Mouse (Mus musculus) gastrocnemius, postnatal 25 days (tissue): ENCODE measurements around the gene Tcta. TPM values are rescaled to one million over a fixed set of nuclear protein-coding genes. Genes with fewer than 3 reads are reported as not detected.
A peak's percentile ranks its signal among the peaks of the same experiment; 100 is the strongest.
"Not testable (repeated sequence)": the region's sequence is repeated elsewhere in the genome, so short reads cannot be mapped to it uniquely, and the experiment has no call there.

ENCODE experiments used
- DNase-seq: peaks from one replicate; pipeline ENCODE4 v3.0.0; 2022
- total RNA-seq, 2 experiments: library from RNA; stranded (reverse); gene quantifications; 1 replicate in 1 of 2; 2 replicates in 1 of 2; pipeline ENCODE4 v1.2.3; 2021

Gene Tcta
- total RNA-seq, 2 experiments from 2014 or later, result 25.0 to 30.8 TPM

DNA sequence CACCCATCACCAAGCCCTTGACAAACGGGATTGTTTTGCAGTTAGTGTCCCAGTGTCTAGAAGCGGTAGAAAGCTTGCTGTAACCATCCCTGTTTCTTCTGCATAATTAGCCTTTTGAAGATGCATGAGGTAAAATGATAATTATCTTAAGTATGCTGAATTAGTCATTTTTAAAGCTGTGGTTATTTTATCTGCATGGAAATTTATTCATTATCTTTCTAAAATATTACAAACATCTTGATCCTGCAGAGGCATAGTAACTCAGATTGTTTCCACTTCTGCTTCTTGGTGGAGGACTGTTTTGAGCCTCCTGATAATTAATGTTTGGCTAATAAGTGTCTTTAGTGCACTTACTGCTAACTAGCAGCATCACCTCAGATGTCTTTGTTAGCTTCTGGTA lies 12.5 kb upstream of the Tcta start:
- no peak for DNase-seq

DNA sequence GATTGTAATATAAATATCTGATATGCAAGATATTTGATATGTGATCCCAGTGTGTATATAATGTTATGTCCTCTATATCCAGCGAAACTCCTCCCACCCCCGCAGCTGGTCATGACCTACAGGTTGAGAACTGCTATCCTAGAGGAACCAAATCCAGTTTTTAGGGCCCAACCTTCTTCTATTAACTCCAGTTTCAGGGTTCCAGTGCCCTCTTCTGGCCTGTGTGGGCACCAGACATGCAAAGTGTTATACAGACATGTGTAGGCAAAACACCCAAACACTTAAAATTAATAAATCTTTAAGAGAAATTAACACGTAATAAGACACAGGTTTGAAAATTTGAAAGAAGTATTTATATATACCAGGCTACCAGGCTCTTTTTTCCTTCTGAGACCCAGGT lies 11.6 kb upstream of the Tcta start:
- DNase-seq, result no peak

DNA sequence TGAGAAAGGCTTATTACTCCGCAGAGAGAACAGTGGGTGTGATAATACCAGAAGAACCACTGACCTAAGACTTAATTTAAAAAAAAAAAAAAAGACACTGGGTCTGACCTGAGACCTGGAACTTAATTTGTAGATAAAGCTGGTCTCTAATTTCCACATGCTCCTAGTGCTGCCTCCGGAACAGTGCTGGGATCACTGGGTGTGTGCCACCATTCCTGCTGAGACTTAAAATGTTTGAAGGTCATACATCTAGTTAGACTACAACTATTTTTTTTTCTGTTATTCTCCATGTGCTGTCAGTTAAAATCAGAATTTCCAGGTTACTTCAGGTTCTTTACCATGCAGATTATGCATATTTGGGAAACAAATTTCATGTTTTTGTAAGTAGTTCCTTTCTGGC lies 2.2 kb upstream of the Tcta start:
- no peak for DNase-seq

DNA sequence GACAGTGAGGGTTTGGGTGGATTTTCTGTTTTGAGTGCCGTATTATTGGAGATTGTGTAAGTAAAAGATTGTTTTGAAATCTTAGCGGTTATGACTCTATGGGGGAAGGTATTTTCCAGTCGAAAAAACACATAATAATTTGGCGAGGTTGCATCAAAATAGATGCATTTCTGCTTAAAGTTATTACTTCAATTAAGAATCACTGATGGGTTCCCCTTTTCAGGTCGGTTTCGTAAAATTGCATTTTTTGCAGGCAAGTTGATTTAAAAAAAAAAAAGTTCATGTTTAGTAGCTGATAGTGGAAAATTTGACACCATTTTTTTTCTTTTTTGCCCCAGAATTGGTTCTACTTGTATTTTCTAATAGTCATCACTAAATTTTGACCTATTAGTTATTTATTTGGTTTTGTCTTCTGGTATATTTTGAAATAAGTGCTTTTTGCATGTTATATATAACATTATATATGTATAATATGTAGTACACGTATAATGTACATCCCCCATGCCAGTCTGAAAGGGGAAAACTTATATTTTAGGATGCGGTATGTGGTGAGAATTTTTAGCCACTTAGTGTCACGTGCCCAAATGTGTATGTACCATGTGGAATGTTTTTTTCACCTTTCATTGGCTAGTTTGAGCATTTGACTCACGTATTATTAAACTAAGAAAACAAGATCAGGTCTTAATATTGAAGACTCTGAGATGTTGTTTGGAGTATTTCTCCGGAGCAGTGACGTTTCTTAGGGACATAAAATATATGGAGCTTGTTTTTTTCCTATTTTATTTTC lies 1.3 kb upstream of the Tcta start:
- DNase-seq, result no peak

DNA sequence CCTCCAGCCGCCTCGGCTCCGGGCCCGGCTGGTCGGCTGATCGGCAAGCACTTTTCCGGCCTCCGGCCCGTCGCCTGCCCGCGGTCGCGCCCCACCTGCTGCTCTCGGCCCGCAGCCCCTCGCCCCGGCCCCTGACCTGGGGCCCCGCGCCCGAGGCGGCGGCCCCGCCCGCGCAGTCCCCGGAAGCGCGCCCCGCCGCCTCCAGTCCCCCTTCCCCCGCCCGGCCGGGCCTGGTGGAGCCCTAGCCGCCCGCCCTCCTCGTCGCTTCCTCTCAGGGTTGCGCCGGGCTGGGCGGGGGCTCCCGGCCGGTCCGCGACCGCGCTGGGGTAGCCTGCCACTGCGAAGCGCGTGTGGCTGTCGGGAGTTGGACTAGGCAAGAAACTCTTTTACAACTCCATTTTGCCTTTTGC lies 616 bp upstream of the Tcta start:
- DNase-seq, result peak; percentile 85

DNA sequence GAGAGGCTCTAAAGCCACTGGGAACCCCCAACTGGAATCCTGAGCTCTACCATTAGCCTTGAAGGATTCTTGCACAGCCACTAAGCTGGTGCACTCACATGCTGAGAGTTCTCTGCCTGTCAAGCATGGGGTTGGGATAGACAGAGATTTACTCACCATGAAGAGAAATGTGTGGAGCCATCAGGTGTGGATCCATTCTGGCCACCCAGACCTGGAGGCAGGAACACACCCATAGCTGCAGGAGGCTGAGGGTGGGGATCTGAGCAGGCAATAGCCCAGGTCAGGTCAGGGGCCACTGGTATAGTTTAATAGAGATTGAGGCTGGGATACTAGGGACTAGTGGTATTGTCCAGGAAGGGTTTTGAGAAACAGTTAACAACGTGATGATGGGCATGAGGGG lies 790 bp downstream of the Tcta start:
- no peak for DNase-seq

DNA sequence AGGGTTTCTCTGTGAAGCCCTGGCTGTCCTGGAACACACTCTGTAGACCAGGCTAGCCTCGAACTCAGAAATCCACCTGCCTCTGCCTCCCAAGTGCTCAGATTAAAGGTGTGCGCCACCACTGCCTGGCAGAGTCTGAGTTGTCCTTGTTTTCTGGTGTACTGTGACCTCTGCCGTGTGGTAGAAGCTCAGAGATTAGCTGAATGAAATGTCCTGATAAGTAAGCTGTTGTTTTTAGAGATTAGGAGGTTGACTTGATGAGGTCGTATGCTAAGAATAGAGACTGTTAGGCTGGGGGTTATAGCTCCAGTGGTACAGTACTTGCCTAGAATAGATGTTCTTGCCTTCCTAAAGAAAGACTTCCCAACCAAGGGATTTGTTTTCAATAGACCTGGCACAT lies 1.2 kb downstream of the Tcta start:
- no peak for DNase-seq

DNA sequence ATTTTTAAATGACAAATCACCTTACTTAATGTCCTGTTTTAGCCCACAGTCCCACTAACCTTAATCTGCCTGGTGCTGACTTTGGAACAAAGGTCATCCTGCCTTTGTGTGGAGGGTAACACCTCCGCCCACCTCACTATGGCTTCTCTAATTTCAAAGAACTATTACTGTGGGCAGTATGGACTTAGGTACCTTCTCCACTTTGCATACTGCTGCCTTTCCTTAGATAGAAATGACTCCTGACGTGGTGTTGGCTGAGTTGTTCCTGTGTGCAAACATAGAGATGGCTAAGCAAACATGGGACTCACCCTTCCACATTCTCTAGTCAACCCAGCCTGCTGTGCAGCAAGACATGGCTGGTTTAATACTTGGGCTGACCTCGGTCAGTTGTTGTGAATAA lies 4.1 kb downstream of the Tcta start:
- no peak for DNase-seq

DNA sequence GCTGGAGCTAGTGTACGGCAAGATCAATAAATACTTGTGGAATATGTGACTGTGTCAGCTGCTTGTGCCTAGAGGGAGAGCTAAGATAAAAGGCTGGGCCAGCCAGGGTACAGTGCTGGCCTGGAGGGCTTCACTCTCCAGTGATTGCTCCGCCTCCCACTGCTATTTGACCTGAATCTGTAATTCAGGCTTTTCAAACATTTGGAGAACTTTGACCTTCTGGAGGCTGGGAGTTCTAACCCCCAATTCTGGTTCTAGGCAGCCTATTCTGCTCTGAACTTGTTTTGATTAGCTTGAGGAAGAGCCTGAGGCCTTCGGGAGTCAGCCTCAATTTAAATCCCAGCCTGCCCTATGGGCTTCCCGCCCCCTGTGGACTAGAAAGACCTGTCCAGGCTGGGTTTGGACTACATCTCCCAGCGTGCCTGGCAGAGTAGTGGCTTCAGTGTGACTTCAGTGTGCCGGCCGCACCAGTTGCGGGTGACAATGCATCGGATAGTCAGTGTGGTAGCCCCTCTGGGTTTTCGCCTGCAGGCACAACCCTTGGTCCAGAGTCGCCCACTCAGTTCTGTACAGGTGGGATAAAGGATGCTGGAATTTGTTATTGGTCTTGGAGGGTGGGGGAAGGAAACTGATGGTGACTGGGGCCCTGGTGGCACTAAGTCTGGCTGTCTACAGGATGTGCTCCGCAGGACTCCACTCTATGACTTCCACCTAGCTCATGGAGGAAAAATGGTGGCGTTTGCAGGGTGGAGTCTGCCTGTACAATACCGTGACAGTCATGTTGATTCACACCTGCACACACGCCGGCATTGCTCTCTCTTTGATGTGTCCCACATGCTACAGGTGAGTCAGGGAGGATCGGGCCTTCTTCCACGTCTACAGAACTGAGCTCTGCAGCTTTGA lies 9.3 kb downstream of the Tcta start, which contains the start of gene Amt:
Gene Amt, plus strand, starts transcription at position 401 of the 903 bp plus-strand sequence.
- DNase-seq, result no peak

DNA sequence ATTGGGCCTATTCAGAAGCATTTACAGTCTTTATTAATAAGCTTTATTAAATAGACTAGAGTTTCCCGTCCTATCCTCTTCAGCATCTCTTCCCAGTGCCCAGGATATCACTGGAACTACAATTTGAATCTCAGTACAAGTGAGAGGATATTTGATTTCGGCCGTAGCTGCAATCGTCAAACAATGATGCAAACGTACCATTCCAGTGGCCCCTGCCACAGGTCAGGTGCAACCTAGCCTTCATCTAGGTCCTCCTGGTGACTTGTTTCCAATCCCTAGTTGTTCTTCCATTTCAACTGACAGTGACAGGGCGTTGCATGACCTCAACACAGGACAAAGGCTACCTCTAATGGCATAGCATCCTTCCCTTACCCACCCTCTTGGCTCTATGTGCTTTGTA lies 15.2 kb downstream of the Tcta start:
- DNase-seq, result no peak

DNA sequence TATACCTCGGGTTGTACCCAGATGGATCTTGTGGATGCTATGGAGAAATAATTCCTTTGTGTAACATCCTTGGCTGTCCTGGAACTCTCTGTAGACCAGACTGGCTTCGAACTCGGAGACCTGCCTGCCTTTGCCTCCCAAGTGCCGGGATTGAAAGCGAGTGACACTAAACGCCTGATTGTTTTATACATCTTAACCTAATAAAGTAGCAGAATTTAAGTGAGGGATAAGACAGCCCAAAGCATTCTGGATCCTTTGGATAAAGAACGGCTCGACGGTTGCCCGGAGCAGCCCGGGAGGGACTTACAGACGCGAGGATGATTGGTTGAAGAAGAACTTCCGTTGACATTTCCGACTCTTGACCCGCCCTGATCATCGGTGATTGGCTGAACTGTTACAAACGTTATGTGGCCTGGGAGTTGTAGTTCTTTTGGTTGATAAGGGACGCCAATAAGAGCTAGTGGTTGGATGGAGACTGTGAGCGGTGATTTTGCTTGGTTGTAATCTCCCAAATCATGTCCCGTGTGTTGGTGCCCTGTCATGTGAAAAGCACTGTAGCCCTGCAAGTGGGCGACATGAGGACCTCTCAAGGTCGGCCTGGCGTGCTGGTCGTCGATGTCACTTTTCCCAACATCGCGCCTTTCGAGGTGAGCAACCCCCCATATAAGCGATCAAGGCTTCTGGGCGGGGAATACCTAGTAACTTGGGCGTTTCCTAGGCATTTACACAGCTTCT lies 15.8 kb downstream of the Tcta start, which contains the start of gene Nicn1:
Gene Nicn1, plus strand, starts transcription at position 414 of the 735 bp plus-strand sequence.
- peak; percentile 89 for DNase-seq

DNA sequence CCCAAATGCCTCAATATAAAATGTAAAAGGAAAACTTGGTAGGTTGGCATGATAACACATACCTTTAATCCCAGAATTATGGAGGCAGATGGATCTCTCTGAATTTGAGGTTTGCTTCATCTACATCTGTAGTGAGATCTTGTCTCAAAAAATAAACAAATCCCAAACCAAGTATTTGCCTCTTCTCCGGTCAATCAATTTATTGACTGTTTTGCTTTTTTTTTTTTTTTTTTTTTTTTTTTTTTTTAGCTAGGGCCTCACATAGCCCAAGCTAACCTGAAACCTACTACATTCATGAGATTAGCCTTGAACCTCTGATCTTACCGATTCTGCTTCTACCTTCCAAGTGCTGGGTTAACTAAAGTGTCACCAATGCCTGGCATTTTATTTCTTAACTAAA lies 16.6 kb downstream of the Tcta start:
- DNase-seq, result no peak

DNA sequence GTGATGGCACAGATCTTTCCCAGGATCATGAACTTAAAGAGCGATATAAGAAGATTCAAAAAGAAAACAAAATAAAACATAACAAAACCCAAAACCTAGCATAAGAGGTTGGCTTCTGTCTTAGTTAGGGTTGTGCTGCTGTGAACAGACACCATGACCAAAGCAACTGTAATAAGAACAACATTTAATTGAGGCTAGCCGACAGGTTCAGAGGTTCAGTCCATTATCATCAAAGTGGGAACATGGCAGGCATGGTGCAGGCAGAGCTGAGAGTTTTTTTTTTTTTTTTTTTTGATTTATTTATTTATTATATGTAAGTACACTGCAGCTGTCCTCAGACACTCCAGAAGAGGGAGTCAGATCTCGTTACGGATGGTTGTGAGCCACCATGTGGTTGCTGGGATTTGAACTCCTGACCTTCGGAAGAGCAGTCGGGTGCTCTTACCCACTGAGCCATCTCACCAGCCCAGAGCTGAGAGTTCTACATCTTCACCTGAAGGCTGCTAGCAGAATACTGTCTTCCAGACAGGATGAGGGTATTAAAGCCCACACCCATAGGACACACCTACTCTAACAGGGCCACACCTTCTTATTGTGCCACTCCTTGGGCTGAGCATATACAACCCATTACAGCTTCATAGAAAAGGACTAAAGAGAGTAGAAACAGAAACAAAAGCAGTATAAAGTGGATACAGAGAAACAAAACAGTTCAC lies 18.3 kb downstream of the Tcta start:
- DNase-seq, result not testable (repeated sequence)

DNA sequence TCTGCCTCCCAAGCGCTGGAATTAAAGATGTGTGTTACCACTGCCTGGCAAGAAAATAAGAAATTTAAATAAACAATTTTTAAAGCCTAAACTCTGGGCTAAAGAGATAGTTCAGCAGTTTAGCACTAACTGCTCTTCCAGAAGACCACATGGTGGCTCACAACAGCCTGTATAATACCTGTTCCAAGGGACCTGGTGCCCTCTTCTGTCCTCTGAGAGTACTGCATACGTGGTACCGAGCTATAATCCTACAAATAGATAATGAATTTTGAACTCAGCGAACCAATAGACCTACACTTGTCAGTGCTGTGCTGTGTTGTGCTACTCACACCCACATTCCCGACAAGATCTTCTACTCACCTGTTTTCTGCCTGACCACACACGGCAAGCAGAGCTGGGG lies 21.6 kb downstream of the Tcta start:
- DNase-seq, result no peak

DNA sequence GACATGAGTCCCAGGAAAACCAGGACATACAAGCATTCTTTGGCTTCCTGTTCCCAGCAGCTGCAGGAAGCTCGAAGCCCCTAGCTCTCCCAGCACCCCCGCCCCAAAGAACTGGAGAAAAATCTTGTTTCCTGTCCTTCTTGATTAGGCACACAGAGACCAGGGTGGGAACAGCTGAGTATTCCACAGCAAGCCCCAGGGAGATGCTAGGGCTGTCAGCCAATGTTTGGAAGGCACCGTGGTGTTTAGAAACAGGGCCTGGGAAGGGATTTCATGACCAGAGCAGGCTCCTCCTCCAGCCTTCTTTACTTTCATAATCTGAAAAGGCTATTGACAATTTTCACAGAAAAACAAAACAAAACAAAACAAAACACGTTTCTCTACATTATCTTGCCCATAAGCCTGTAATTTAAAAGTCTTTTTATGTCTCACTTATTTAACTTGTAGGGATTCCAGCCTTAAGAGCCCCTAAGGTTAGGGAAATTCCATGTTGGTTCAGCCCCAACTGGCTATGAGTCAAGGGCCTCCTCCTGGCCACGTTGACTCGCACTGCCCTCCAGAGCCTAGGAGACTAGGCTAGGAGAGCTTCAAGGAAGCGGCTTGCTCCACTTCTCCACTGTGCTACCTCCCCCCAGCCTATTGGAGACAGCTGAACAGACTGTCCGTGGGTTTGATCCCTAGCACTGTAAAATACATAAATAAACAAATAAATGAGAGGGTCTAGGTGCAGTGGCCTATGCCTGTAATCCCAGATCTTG lies 25.7 kb downstream of the Tcta start:
- peak; percentile 91 for DNase-seq

DNA sequence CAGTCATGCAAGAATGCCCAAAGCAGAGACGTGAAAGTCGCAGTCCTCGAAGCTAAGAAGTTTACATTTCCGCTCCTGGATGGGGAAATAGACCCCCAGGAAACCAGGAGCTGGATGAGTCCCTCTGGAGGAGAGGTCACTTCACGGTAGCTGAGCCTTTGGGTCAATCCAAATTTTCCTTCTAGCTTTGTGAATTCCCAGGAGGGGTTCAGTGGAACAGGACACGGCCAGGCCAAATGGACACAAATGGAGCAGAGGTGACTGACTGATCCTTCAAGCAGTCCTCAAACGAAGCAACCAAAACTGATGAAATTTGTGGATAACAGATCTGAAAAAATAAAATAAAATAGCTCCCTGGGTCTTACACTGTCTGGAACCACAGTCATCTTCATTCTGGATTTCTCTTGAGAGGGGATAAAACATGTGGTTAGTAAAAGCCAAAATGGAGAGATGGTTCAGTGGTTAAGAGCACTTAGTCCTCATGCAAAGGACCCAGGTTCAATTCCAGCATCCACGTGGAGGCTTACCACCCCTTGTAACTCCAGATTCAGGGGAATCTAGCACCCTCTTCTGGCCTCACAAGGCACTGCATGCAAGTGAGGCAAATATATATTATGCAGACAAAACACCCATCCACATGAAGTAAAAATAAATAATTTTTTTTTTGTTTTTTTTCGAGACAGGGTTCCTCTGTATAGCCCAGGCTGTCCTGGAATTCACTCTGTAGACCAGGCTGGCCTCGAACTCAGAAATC lies 27.1 kb downstream of the Tcta start:
- no peak for DNase-seq

DNA sequence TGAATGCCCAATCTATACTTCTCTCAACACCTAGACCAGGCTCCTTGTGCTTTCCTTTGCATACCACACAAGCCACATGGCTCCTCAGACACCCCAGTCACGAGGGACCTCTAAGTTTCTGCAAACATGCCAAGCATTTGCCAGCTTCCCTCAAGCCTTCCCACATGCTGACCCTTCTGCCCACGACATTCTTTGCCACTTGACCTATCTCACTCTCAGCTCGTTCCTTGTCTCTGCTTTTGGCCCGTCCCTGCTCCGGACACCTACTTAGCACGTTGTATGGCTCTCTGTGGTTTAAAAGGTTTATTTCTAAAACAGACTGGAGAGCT lies 30.7 kb downstream of the Tcta start:
- DNase-seq, result no peak

DNA sequence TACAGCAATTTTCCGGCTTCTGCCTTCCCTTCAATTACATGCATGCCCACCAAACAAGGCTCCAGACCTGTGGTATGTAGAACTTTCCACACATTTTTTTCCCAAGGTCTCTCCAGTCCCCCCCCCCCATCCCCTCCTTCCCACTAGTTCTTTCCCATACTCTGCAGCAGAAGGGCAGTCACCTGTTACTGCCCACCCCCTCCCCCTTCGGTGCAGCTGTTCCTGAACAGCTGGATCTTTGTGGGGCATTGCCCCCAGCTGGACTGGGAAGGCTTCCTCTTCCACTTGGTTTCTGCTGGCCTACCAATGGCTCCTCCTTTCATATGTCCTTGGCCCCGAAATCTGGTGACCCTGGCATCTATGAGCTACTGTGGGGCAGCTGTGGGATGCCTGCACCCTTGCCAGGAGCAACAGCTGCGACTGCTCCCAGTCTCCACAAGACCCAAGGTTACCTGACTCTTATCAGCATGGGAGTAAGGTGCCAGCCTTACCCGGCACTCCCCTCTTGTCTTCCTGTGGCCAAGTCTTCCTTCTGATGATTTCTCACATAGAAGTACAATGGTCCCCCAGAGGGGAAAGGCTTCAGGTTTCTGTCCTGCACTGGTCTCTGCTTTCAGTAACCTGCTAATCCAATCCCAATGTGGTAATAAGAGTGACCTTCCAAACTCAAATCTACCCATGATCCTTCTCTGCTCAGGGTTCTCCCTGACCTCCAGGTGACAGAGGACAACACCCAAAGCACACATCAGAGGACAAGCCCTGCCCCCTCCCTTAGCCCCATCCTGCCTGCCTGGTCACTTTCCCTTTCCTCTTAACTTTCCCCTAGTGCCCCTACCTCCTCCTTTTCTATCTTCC lies 31.3 kb downstream of the Tcta start:
- DNase-seq, result peak; percentile 48

DNA sequence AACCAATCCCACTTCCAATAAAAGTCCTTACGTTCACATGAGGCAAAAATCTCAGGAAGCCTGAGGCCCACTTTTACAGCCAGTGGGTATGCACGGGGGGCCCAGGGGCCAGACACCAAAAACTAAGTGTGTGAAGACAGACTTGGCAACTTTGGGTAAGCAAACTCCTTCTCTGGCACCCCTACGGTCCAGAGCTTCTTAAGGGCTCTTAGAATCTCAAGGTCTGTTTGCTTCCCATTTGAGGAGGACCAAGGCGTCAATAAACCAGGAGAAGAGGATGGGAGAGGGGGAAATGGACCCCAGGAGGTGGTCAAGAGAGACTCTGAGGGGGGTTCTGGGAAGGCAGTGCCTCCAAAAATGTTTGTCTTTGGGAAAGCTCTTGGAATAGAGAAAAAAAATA lies 32.5 kb downstream of the Tcta start:
- DNase-seq, result no peak

DNA sequence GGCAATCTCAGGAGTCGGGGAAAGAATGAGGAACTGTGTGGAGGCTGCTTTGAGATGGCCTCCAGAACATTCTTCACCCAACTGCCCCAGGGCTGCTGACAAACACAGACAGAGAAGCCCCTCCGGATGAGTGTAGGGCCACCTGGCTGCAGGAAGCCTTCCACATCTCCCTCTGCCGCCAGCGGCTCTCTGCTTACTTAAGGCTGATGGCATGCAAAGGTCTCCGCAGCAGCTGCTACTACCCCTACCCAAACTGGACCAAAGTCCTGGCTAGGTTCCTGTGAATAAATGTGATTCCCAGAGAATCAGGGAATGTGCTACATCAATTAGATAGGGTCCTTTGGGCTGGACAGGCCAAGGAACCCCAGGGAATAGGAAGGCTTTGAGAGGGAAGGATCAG lies 33.3 kb downstream of the Tcta start:
- DNase-seq, result no peak
